Mouse (Mus musculus) embryo, embryonic 9.5 days (tissue): ENCODE results near the gene Fbn1.

ENCODE experiments used
- DNase-seq: peaks from one replicate; pipeline ENCODE4 v3.0.0-alpha.2; 2017; ENCODE audit errors: extremely low spot score

Gene Fbn1

GRCm38 (mm10) chr2:125340381-125340780 is 167.4 kb downstream of the Fbn1 start:
- DNase-seq = no peak

GRCm38 (mm10) chr2:125337239-125337638 is 170.6 kb downstream of the Fbn1 start:
- no peak for DNase-seq

- DNase-seq = no peak
Measured at GRCm38 (mm10) chr2:125335206-125335605, 172.6 kb downstream of the Fbn1 start.

- no peak for DNase-seq
Measured at GRCm38 (mm10) chr2:125334163-125334562, 173.6 kb downstream of the Fbn1 start.

- DNase-seq = no peak
Measured at GRCm38 (mm10) chr2:125331581-125331980, 176.2 kb downstream of the Fbn1 start.

- DNase-seq = no peak
Measured at GRCm38 (mm10) chr2:125330506-125330905, 177.3 kb downstream of the Fbn1 start.

GRCm38 (mm10) chr2:125325125-125325855 is 182.5 kb downstream of the Fbn1 start:
- no peak for DNase-seq

- no peak for DNase-seq
Measured at GRCm38 (mm10) chr2:125324455-125324854, 183.3 kb downstream of the Fbn1 start.

GRCm38 (mm10) chr2:125323347-125323746 is 184.4 kb downstream of the Fbn1 start:
- peak; percentile 31 for DNase-seq

- no peak for DNase-seq
Measured at GRCm38 (mm10) chr2:125322581-125322980, 185.2 kb downstream of the Fbn1 start.

GRCm38 (mm10) chr2:125321071-125321470 is 186.7 kb downstream of the Fbn1 start:
- DNase-seq = no peak

GRCm38 (mm10) chr2:125319651-125320050 is 188.1 kb downstream of the Fbn1 start:
- DNase-seq = no peak

GRCm38 (mm10) chr2:125318371-125319061 is 189.3 kb downstream of the Fbn1 start:
- peak; percentile 23 for DNase-seq

GRCm38 (mm10) chr2:125315203-125315602 is 192.6 kb downstream of the Fbn1 start:
- no peak for DNase-seq

GRCm38 (mm10) chr2:125314169-125314925 is 193.4 kb downstream of the Fbn1 start:
- DNase-seq = no peak

GRCm38 (mm10) chr2:125309710-125310109 is 198.1 kb downstream of the Fbn1 start:
- DNase-seq = no peak

- DNase-seq = no peak
Measured at GRCm38 (mm10) chr2:125305671-125306070, 202.1 kb downstream of the Fbn1 start.

GRCm38 (mm10) chr2:125304746-125305145 is 203.0 kb downstream of the Fbn1 start:
- DNase-seq = no peak

- DNase-seq = no peak
Measured at GRCm38 (mm10) chr2:125303764-125304384, 203.9 kb downstream of the Fbn1 start.

GRCm38 (mm10) chr2:125302625-125302924 is 205.2 kb downstream of the Fbn1 start:
- no peak for DNase-seq

GRCm38 (mm10) chr2:125301877-125302624 is 205.7 kb downstream of the Fbn1 start:
- DNase-seq = no peak

GRCm38 (mm10) chr2:125298841-125299240 is 209.0 kb downstream of the Fbn1 start:
- no peak for DNase-seq
